Mouse (Mus musculus) heart, adult 2 months (tissue): ENCODE results near the gene Lipt1. TPM values are rescaled to one million over a fixed set of nuclear protein-coding genes. Genes with fewer than 3 reads are reported as not detected.

ENCODE experiments used
- DNase-seq, 2 experiments: peaks; one replicate each; pipeline ENCODE4 v3.0.0; 2021
- H3K27ac ChIP-seq: fragments of 200-600 bp; 2 replicates; pipeline ENCODE4 v1.8.1; 2022
- H3K27me3 ChIP-seq: fragments of 200-500 bp; 2 replicates; pipeline ENCODE4 v1.6.1; 2012; ENCODE audit warnings: mild to moderate bottlenecking, low read length, inconsistent platforms, mixed read lengths; ENCODE audit not compliant: control insufficient read depth, insufficient read depth
- H3K36me3 ChIP-seq: fragments of 200-500 bp; 2 replicates; pipeline ENCODE4 v1.6.1; 2012; ENCODE audit warnings: low read length, inconsistent platforms; ENCODE audit not compliant: control insufficient read depth, insufficient read depth
- H3K4me1 ChIP-seq: fragments of 200-500 bp; 2 replicates; pipeline ENCODE4 v1.6.1; 2011; ENCODE audit warnings: low read length; ENCODE audit not compliant: control insufficient read depth, insufficient read depth
- H3K4me3 ChIP-seq: fragments of 200-600 bp; 2 replicates; pipeline ENCODE4 v1.8.1; 2022
- H3K79me2 ChIP-seq: fragments of 200-500 bp; replicated peaks from 2 replicates; pipeline ENCODE4 v1.6.1; 2012; ENCODE audit warnings: mild to moderate bottlenecking, inconsistent platforms, low read length, moderate library complexity, mixed read lengths; ENCODE audit not compliant: control insufficient read depth, insufficient read depth
- H3K9ac ChIP-seq: fragments of 200-500 bp; 2 replicates; pipeline ENCODE4 v1.6.1; 2012; ENCODE audit warnings: low read depth, mild to moderate bottlenecking, control low read depth, inconsistent platforms, low read length, mixed read lengths
- CTCF ChIP-seq: fragments of 200-600 bp; IDR thresholded peaks from 2 replicates; pipeline ENCODE4 v1.8.1; 2022; ENCODE audit warnings: antibody characterized with exemption, mild to moderate bottlenecking, moderate library complexity
- EP300 ChIP-seq: fragments of 200-500 bp; IDR thresholded peaks from 2 replicates; pipeline ENCODE4 v1.6.1; 2011; ENCODE audit warnings: low read depth, low read length, control low read depth; ENCODE audit not compliant: insufficient read depth
- POLR2A ChIP-seq: fragments of 200-500 bp; IDR thresholded peaks from 2 replicates; pipeline ENCODE4 v1.6.1; 2011; ENCODE audit warnings: mild to moderate bottlenecking, low read depth, low read length, control low read depth; ENCODE audit not compliant: insufficient read depth
- WGBS: fragments of 180-500 bp; shearing (Covaris S2); methylation state at CpG from one replicate; pipeline ENCODE4 v1.1.7; 2018; 5-methylcytosine and 5-hydroxymethylcytosine counted together
- intact Hi-C: fragments of 180-260 bp; cut with DNase I; formaldehyde crosslinking; loops from one replicate; pipeline ENCODE4 v1.15.1; 2025
- polyA plus RNA-seq: library from polyadenylated mRNA; depleted of rRNA; stranded (reverse); fragments of >200 nt; gene quantifications from 2 replicates; pipeline ENCODE4 v1.2.3, GENCODE M21; 2012
- total RNA-seq, 2 experiments: library from RNA; stranded (reverse); gene quantifications; 2 replicates each; pipeline ENCODE4 v1.2.3; 2021

The Lipt1 gene
- total and polyA plus RNA-seq, 3 experiments = 6.8 to 13.2 (median 11.6) TPM

DNA sequence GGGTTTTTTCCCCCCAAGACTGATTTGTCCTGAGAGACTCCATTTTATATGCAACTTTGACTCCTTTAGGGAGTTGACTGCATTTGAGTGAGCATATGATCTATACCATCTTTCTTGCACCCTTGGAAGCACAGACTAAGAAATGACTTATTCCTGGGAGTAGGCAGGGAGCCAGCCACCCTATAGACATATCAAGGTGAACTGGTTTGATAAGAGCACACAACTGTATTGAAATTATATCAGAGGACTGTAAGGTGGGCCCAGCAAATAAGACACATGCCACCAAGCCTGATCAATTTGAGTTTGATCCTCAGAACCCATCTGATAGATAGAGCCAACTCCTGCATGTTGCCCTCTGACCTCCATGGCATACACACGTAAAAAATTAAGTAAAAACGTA lies 2.2 kb upstream of the Lipt1 start:
- no peak overlapping the region for H3K9ac ChIP-seq
- intact Hi-C loops = no loop called here
- no peak for DNase-seq
- no peak for TF ChIP-seq CTCF
- no peak for TF ChIP-seq POLR2A
- TF ChIP-seq EP300 = no peak
- no peak overlapping the region for H3K4me3 ChIP-seq
- H3K27ac ChIP-seq = no peak overlapping the region
- H3K79me2 ChIP-seq = no peaks in the 10 kb centered on the region
- no peaks in the 10 kb centered on the region for H3K27me3 ChIP-seq
- 56% methylated on average over 2 of the region's 2 CpGs for WGBS
- H3K4me1 ChIP-seq = peaks cover 2% of the 10 kb centered on the region
- no peaks in the 10 kb centered on the region for H3K36me3 ChIP-seq

GRCm38 (mm10) chr1:37872131-37873067 lies 861 bp downstream of the Lipt1 start:
- 5% methylated on average over 33 of the region's 33 CpGs for WGBS
- peak overlapping the region; percentile 63 for H3K4me3 ChIP-seq
- H3K9ac ChIP-seq = peak overlapping the region; percentile 52
- H3K4me1 ChIP-seq = peaks cover 2% of the 10 kb centered on the region
- peak; percentile 80 to 83 for DNase-seq
- H3K27ac ChIP-seq = peak overlapping the region; percentile 63
- no peaks in the 10 kb centered on the region for H3K27me3 ChIP-seq
- TF ChIP-seq EP300 (no peak), POLR2A (no peak), CTCF (0 out of 2 replicates have a peak, but pooled peaks have one; percentile 1)
- H3K79me2 ChIP-seq = no peaks in the 10 kb centered on the region
- intact Hi-C loops = loop anchor here (2.0 to 10.0 kb wide), 2 partner anchors 18 to 448 kb away; partner anchors contain the start of genes Mitd1 and Mrpl30
- no peaks in the 10 kb centered on the region for H3K36me3 ChIP-seq

DNA sequence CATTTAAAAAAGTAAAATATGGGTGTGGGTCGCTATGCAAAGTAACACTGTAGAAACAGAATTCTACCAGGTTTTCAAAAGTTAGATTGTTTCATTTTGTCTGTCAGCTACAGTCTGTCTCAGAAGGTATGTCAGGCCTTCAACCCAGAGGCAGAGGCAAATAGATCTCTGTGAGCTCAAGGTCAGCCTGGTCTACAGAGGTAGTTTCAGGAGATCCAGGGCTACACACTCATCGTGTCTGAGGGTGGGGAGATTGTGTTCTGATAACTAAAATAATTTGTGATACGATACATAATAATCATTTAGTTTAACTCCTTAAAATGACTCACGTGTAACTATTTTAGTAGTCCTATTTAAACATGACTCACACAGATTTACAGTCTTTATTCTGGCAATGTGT lies 1.6 kb downstream of the Lipt1 start:
- intact Hi-C loops = loop anchor here (2.0 to 10.0 kb wide), 2 partner anchors 18 to 448 kb away; partner anchors contain the start of genes Mitd1 and Mrpl30
- Histone ChIP-seq H3K79me2 (no peaks in the 10 kb centered on the region), H3K27me3 (no peaks in the 10 kb centered on the region), H3K36me3 (no peaks in the 10 kb centered on the region), H3K9ac (no peak overlapping the region), H3K4me3 (no peak overlapping the region), H3K4me1 (peaks cover 2% of the 10 kb centered on the region), H3K27ac (no peak overlapping the region)
- TF ChIP-seq CTCF (no peak), EP300 (no peak), POLR2A (no peak)
- WGBS = 80% methylated on average over 4 of the region's 4 CpGs
- DNase-seq = no peak

DNA sequence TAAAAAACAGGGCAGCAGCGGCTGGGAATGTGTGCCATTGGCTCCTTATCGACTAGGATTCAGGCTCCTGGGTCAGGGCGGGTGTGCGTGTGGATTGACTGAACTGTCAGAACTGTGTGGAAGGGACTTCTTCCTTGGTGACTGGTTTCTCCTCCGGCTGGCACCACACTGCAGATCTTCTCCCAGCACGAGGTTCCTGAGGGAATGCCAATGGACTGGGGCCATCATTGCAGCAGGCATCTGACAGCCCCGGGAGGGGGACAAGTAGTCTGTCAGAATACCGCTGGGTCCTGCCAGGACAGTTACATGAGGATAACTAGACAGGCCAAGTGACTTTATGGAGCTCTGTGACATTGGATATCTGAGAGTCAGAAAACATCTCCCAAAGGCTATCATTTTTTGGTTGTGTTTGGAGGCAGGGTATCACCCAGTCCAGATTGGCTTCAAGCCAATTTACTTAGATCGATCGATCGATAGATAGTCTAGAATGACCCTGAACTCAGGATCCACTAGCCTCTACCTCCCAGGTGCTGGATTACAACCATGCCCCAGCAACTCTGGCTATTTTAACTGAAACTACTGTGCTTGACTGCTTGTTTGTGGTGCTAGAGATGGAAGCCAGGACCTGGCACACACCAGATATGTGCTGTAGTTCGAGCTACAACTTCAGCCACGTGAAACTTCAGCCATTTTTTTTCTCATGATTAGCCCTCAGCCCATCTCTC lies 6.4 kb downstream of the Lipt1 start:
- H3K4me1 ChIP-seq = no peaks in the 10 kb centered on the region
- H3K9ac ChIP-seq = no peak overlapping the region
- TF ChIP-seq CTCF (no peak), EP300 (no peak), POLR2A (no peak)
- no peak overlapping the region for H3K4me3 ChIP-seq
- 82% methylated on average over 13 of the region's 13 CpGs for WGBS
- H3K27ac ChIP-seq = no peak overlapping the region
- no peaks in the 10 kb centered on the region; the same call in 1 of the 2 replicates for H3K79me2 ChIP-seq
- H3K36me3 ChIP-seq = no peaks in the 10 kb centered on the region; the same call in 1 of the 2 replicates
- no peaks in the 10 kb centered on the region for H3K27me3 ChIP-seq
- peak in 1 of 2 experiments; percentile 22 for DNase-seq
- intact Hi-C loops = loop anchor here (10.0 kb wide), 1 partner anchor 453 kb away; no protein-coding TSS in a partner anchor

DNA sequence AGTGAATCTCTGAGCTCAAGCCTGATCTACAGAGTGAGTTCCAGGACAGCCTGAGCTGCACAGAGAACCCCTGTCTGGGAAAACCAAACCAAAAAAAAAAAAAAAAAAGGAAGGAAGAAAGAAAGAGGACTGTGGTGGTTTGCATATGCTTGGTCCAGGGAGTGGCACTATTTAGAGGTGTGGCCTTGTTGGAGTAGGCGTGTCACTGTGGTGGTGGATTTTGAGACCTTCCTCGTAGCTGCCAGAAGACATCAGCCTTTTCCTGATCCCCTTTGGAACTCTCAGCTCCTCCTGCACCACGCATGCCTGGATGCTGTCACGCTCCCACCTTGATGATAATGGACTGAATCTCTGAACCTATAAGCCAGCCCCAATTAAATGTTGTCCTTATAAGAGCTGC lies 11.9 kb downstream of the Lipt1 start:
- H3K4me3 ChIP-seq = no peak overlapping the region
- H3K9ac ChIP-seq = no peak overlapping the region
- no peaks in the 10 kb centered on the region for H3K4me1 ChIP-seq
- WGBS = 90% methylated on average over 4 of the region's 4 CpGs
- H3K27me3 ChIP-seq = no peaks in the 10 kb centered on the region
- intact Hi-C loops = no loop called here
- no peak for DNase-seq
- no peak for TF ChIP-seq POLR2A
- TF ChIP-seq EP300 = no peak
- TF ChIP-seq CTCF = no peak
- H3K79me2 ChIP-seq = no peaks in the 10 kb centered on the region; the same call in 1 of the 2 replicates
- no peaks in the 10 kb centered on the region; the same call in 1 of the 2 replicates for H3K36me3 ChIP-seq
- H3K27ac ChIP-seq = no peak overlapping the region
